Comparison of ENCODE assay signal across 7 mouse cellular contexts in genomic region chrX:155262915-155263252, GRCm38 (mm10). TPM values are rescaled to one million over a fixed set of nuclear protein-coding genes. Genes with fewer than 3 reads are reported as not detected.
DNase-seq lines count a peak whose midpoint lies in the region; ATAC-seq lines count a peak whose summit lies in the region.

No protein-coding gene starts in this region.

- no peak overlapping the region for H3K27ac ChIP-seq in neural tube, embryonic 11.5 days (ENCODE audit: low read depth, low read length)
- peak overlapping the region; percentile 68; the same call in 1 of the 2 replicates for H3K27ac ChIP-seq in embryonic facial prominence, embryonic 14.5 days (replicated peaks; ENCODE audit: low read depth, low read length)
- H3K27ac ChIP-seq in limb, embryonic 13.5 days = no peak overlapping the region
- H3K27ac ChIP-seq in stomach, embryonic 16.5 days (ENCODE audit: low read length) = no peak overlapping the region; the same call in 1 of the 2 replicates

- no peak for DNase-seq in neural tube, embryonic 11.5 days (ENCODE audit: low spot score)
- no peak for DNase-seq in neural tube, embryonic 10.5 days (ENCODE audit: extremely low spot score, low spot score)
- peak; percentile 50 for DNase-seq in embryonic facial prominence, embryonic 14.5 days (ENCODE audit: low spot score)
- no peak for DNase-seq in retina, embryonic 14.5 days (ENCODE audit: low spot score)
- no peak for DNase-seq in layer of hippocampus, adult 9-10 months (ENCODE audit: low spot score)

- H3K4me2 ChIP-seq in neural tube, embryonic 11.5 days (ENCODE audit: low read depth) = peak overlapping the region; percentile 47
- peak overlapping the region; percentile 51 for H3K4me2 ChIP-seq in embryonic facial prominence, embryonic 14.5 days (ENCODE audit: low read depth, low read length)
- H3K4me2 ChIP-seq in limb, embryonic 13.5 days (replicated peaks) = peak overlapping the region; percentile 60
- H3K4me2 ChIP-seq in stomach, embryonic 16.5 days (ENCODE audit: low read depth, low read length) = peak overlapping the region; percentile 46

- H3K36me3 ChIP-seq in neural tube, embryonic 11.5 days (ENCODE audit: control insufficient read depth, insufficient read depth, low read length) = no peaks in the 10 kb centered on the region
- no peaks in the 10 kb centered on the region for H3K36me3 ChIP-seq in embryonic facial prominence, embryonic 14.5 days (ENCODE audit: control insufficient read depth, insufficient read depth, low read length)
- no peaks in the 10 kb centered on the region for H3K36me3 ChIP-seq in limb, embryonic 13.5 days
- no peaks in the 10 kb centered on the region for H3K36me3 ChIP-seq in stomach, embryonic 16.5 days (ENCODE audit: control insufficient read depth, insufficient read depth, low read length)

- ATAC-seq in neural tube, embryonic 11.5 days (ENCODE audit: insufficient read depth, low FRiP score, low TSS enrichment) = no peak
- ATAC-seq in embryonic facial prominence, embryonic 14.5 days (ENCODE audit: low read depth) = no peak
- ATAC-seq in limb, embryonic 13.5 days (ENCODE audit: low FRiP score, low read depth) = no peak
- ATAC-seq in stomach, embryonic 16.5 days (ENCODE audit: insufficient read depth, low FRiP score) = no peak

- no peaks in the 10 kb centered on the region for H3K4me1 ChIP-seq in neural tube, embryonic 11.5 days (ENCODE audit: control insufficient read depth, insufficient read depth, low read length)
- no peaks in the 10 kb centered on the region for H3K4me1 ChIP-seq in embryonic facial prominence, embryonic 14.5 days (ENCODE audit: control insufficient read depth, insufficient read depth, low read length)
- no peaks in the 10 kb centered on the region for H3K4me1 ChIP-seq in limb, embryonic 13.5 days
- H3K4me1 ChIP-seq in stomach, embryonic 16.5 days (ENCODE audit: control insufficient read depth, insufficient read depth, low read length) = no peaks in the 10 kb centered on the region

- no peaks in the 10 kb centered on the region for H3K9me3 ChIP-seq in neural tube, embryonic 11.5 days (ENCODE audit: control insufficient read depth, low read length)
- no peaks in the 10 kb centered on the region for H3K9me3 ChIP-seq in embryonic facial prominence, embryonic 14.5 days (ENCODE audit: control insufficient read depth, low read length)
- H3K9me3 ChIP-seq in limb, embryonic 13.5 days = no peaks in the 10 kb centered on the region
- H3K9me3 ChIP-seq in stomach, embryonic 16.5 days (replicated peaks; ENCODE audit: control insufficient read depth, low read length) = no peaks in the 10 kb centered on the region

- WGBS in neural tube, embryonic 11.5 days = 40% methylated on average over 1 of the region's 1 CpGs
- 59% methylated on average over 1 of the region's 1 CpGs for WGBS in embryonic facial prominence, embryonic 14.5 days
- WGBS in limb, embryonic 13.5 days = 36% methylated on average over 1 of the region's 1 CpGs
- WGBS in stomach, embryonic 16.5 days = 18% methylated on average over 1 of the region's 1 CpGs

- peak overlapping the region; percentile 38 for H3K4me3 ChIP-seq in neural tube, embryonic 11.5 days (ENCODE audit: low read depth, low read length)
- H3K4me3 ChIP-seq in embryonic facial prominence, embryonic 14.5 days (ENCODE audit: low read depth, low read length) = peak overlapping the region; percentile 55
- H3K4me3 ChIP-seq in limb, embryonic 13.5 days = peak overlapping the region; percentile 56
- peak overlapping the region; percentile 64 for H3K4me3 ChIP-seq in stomach, embryonic 16.5 days (replicated peaks; ENCODE audit: low read length)

- H3K27me3 ChIP-seq in neural tube, embryonic 11.5 days (ENCODE audit: control insufficient read depth, insufficient read depth, low read length) = no peaks in the 10 kb centered on the region
- no peaks in the 10 kb centered on the region for H3K27me3 ChIP-seq in embryonic facial prominence, embryonic 14.5 days (replicated peaks; ENCODE audit: control insufficient read depth, insufficient read depth, low read length)
- no peaks in the 10 kb centered on the region for H3K27me3 ChIP-seq in limb, embryonic 13.5 days
- no peaks in the 10 kb centered on the region for H3K27me3 ChIP-seq in stomach, embryonic 16.5 days (ENCODE audit: control insufficient read depth, insufficient read depth, low read length)

- H3K9ac ChIP-seq in neural tube, embryonic 11.5 days (ENCODE audit: low read length) = no peak overlapping the region
- peak overlapping the region; percentile 78 for H3K9ac ChIP-seq in embryonic facial prominence, embryonic 14.5 days (ENCODE audit: low read depth, low read length)
- peak overlapping the region; percentile 70 for H3K9ac ChIP-seq in limb, embryonic 13.5 days
- peak overlapping the region; percentile 80 for H3K9ac ChIP-seq in stomach, embryonic 16.5 days (ENCODE audit: low read length)

RNA-seq across cellular contexts. Expression of gene Acot9, which starts 0.6 kb away (rescaled TPM):
- 25.6 and 27.1 TPM in 2 replicates for polyA plus RNA-seq in neural tube, embryonic 11.5 days (2014; fragmentation: Nextera tagmentation; extraction: Ambion mirVana)
- polyA plus RNA-seq in embryonic facial prominence, embryonic 14.5 days (2014; fragmentation: Nextera tagmentation; extraction: Ambion mirVana) = 52.2 and 55.1 TPM in 2 replicates
- 40.2 and 40.9 TPM in 2 replicates for polyA plus RNA-seq in limb, embryonic 13.5 days (2015; fragmentation: Nextera tagmentation; extraction: Ambion mirVana)
- polyA plus RNA-seq in stomach, embryonic 16.5 days (2015; fragmentation: Nextera tagmentation; extraction: Ambion mirVana) = 38.2 and 39.5 TPM in 2 replicates

RNA-seq across cellular contexts. Expression of gene Sat1, which starts 46.6 kb away (rescaled TPM):
- polyA plus RNA-seq in neural tube, embryonic 11.5 days (2014; fragmentation: Nextera tagmentation; extraction: Ambion mirVana) = 83.0 and 91.4 TPM in 2 replicates
- 148 TPM in 2 replicates for polyA plus RNA-seq in embryonic facial prominence, embryonic 14.5 days (2014; fragmentation: Nextera tagmentation; extraction: Ambion mirVana)
- polyA plus RNA-seq in limb, embryonic 13.5 days (2015; fragmentation: Nextera tagmentation; extraction: Ambion mirVana) = 137 and 146 TPM in 2 replicates
- 191 and 213 TPM in 2 replicates for polyA plus RNA-seq in stomach, embryonic 16.5 days (2015; fragmentation: Nextera tagmentation; extraction: Ambion mirVana)
